Mouse (Mus musculus): ENCODE results near the gene Cebpb.

Cebpb gene

GRCm38 (mm10) chr2:167722538-167722937, 33.8 kb downstream of the Cebpb start:
- DNase-seq (ENCODE audit: low spot score) = no peak

GRCm38 (mm10) chr2:167723589-167724206, 35.0 kb downstream of the Cebpb start:
- DNase-seq (ENCODE audit: low spot score) = no peak

DNA sequence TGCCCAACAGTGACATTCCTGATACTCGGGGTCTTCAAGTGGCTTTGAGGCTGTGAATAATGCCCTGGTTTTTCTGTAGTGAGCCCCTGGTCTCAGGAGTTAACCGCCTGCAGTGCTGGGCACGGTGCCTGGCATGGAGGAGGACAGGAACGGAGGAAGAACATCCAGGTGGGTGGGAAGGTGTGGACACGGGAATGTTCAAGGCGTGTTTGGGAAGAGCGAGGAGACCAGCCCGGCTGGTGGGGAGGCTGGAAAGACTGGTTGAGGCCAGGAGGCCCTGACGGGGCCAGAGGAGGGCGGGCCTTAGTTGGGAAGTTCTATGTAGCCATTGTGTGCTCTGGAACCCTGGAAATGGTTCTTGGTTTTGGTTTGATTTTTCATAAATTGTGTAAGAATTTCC, 37.2 kb downstream of the Cebpb start:
- DNase-seq (ENCODE audit: low spot score) = no peak

DNA sequence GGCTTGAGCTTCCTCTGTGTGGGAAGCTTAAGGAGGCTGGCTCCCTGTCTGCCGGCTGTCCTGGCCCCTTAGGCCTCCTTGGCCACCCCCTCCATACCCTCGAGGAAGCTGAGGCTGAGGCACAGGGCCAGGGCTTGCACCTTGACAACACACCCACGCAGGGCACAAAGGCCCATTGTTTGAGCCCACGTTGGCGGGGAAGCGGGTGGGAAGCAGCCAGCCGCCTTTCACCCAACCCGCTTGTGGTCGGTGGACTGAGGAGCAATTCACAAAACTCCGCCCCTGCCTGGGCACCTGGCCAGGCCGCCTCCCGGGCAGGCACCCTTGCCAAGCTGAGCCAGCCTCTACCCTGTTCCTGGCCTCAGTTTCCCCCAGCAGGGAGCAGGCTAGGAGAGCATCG, 38.4 kb downstream of the Cebpb start:
- no peak for DNase-seq (ENCODE audit: low spot score)

DNA sequence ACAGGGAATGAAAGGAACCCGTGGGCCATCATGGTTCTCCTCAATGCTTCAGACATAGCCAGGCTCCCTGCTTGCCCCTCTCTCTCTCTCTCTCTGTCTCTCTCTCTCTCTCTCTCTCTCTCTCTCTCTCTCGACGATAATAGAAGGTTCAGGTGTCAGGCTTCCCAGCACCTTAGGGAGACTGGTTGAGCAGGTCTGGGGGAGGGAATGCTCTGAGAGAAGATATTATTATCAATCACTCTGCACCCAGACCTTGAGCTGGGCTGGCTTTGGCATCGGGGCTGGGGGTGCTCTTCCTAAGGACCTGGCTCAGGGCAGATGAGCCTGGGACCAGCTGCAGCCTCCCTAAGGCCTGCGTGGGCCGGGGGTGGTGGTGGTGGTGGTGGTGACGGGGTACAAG, 41.3 kb downstream of the Cebpb start:
- no peak for DNase-seq (ENCODE audit: low spot score)

DNA sequence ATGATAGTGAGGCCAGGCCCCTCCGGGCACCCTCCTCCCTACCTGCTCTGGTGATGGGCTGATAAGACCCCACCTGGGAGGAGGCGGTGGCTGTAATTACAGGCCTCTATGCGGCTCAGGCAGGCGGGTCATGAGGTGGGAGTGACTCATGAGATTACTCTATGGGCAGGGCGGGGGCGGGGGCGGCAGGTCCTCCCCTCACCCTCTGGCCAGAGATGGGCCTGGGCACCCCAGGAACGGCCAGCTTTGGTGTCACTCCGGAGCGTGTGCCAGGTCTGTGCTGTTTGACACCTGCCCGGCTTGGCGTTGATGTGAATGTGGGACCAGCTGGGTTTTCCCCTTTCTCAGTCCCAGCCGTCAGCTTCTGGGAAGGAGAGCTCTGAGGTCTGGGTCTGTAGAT, 42.4 kb downstream of the Cebpb start:
- no peak for DNase-seq (ENCODE audit: low spot score)

GRCm38 (mm10) chr2:167734861-167735260, 46.1 kb downstream of the Cebpb start:
- DNase-seq (ENCODE audit: low spot score) = no peak

GRCm38 (mm10) chr2:167739030-167739429, 50.3 kb downstream of the Cebpb start:
- no peak for DNase-seq (ENCODE audit: low spot score)
